Mouse (Mus musculus): Measurements from ENCODE around the gene Mst1r.

Mst1r gene

DNA sequence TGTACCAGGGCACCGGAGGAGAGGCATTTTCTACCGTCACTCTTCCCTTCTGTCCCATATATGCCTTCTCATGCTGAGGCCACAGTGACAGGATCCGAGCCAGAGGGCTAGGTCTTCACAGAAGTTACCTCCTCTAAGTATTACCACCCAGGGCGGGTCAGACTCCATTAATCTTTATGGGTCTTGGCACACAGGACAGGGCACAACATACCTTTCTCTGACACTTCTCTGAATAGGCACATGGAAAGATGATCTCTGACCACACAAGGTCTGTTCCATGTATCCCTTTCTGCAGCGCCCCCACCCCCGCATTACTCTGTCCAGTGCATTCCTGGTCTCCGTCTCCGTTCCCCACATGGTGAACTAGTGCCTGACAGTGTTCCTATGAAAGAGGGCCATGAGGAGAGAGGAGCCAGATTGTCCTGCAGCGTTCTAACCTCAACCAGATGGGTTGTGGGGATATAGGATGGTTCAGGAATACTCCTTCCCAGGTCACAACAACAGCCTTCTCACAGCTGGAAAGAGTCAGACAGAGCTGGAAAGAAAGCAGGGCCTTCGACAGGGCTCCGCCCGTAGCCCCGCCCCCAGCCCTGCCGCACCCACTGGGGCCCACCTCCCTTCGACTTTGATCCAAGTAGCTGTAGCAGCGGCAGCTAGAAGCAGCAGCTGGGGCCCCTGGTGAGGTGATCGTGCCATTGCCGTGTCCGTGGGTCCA is at the start of gene Mst1r:
Gene Mst1r, plus strand, starts transcription at position 622 of the 715 bp plus-strand sequence.
- DNase-seq (ENCODE audit: low spot score): peak; percentile 90

DNA sequence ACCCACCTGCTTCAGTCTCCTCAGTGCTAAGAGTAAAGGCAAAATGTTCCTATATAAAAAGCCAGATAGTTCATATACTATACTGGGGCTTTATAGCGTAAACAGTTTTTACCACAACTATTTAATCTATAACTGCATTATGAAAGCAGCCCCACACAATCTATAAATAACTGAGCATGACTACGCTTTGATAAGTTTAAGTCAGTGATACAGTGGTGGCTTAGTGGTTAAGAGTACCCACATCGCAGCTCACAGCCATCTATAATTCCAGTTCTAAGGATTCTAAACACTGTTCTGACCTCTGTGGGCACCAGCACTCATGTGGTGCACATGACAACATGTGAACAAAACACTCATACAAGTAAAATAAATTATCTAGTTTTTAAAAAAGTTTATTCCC is 48.3 kb upstream of the Mst1r start:
- no peak for DNase-seq (ENCODE audit: low spot score)

DNA sequence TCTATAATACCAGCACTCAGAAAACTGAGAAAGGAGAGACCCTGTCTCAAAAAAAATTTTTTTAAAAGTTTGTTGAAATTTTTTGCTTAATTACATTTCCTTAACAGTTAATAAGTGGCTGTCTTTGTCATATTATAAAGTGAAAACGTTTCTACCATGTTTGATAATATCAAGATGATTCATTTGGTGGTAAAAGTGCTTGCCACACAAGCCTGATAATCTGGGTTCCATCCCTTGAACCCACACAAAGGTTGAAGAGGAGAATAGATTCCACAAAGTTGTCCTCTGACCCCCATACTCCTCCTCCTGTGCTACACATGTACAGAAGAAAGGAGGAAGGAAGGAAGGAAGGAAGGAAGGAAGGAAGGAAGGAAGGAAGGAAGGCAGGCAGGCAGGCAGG is 42.2 kb upstream of the Mst1r start:
- DNase-seq (ENCODE audit: low spot score): no peak

DNA sequence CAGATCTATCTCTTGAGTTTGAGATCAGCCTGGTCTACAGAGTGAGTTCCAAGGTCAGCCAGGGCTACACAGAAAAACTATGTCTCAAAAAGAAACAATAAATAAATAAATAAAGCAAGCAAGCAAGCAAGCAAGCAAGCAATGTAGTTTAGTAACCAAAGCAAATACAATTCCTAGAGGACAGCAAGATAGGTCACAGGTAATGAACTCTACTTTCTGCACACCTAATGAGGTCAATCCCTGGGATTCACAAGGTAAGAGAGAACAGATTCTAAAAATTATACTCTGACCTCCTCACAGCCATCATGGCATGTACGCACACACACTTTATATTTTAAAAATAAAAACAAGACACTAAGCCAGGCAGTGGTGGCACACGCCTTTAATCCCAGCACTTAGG is 40.6 kb upstream of the Mst1r start:
- DNase-seq (ENCODE audit: low spot score): no peak

DNA sequence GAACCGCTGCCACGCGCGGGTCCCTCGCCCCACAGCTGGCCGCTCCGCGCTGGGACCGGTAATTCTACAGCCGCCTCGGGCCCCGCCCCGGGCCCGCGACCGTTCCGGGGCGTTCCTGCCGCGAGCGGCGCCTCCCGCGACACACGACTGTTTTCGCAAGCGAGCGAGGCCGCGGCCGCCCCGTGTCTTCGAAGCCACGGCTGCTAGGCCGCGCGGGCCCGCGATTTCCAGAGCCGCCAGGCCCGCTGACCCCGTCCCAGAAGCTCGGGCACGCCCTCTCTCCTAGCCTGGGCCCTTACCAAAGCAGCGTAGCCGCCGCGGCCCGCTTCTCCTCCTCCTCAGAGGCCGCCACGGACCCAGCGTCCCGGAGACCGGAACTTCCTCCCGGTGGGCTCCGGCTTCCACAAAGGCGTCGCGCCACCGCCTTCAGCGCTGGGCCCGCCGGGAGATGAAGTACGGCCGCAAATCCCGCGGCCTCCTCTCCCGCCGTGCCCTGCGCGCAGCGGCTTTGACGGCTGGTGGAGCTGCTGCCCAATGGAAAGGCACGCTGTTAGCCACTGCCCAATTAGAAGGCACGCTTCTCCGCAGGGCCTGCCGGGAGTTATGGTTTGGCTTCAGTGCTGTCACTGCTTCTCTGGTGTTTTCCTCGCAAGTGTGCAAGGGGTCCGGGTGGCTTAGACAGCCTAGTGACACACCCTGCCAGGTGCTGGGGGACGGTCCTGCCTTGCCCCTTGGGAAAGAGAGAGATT is 34.1 kb upstream of the Mst1r start:
- peak; percentile 93 for DNase-seq (ENCODE audit: low spot score)

DNA sequence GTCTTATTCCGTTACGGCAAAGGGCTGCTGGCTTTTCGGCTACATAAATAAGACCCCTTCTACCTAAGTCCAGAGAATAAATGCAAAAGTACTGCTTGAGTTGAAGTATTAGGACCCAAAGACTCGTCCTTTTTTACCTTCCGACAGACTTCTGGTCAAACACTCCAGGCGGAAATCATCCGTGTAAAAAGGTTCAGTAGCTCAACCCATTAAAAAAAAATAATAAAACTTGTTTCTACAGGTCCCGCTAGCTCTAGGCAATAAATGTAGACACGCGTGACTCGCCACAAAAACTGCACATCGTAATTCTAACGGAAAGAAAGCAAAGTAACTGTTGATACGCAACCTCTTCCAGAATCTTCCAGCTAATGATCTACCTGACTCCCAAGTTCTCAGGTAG is 33.5 kb upstream of the Mst1r start, which contains the start of gene Rbm6:
Gene Rbm6, minus strand, starts transcription at position 101 of the 400 bp plus-strand sequence.
- no peak for DNase-seq (ENCODE audit: low spot score)

DNA sequence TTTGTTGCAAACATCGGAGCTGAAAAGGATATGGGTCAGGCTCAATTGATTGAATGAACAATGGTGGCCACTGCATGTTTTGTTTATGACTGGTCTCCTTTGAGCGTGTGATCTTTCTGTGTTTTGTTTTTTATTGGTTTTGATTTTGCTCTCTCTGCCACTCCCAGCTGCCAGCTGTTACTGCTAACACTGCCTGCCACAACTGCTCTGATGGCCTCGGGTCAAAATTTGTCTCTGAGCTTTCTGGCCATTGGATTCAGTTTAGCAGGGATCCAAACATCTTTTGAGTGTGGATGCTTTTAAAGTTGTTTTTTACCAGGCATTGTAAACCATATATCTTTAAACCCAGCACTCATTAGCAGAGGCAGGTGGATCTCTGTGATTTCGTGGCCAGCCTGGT is 26.3 kb upstream of the Mst1r start:
- no peak for DNase-seq (ENCODE audit: low spot score)

DNA sequence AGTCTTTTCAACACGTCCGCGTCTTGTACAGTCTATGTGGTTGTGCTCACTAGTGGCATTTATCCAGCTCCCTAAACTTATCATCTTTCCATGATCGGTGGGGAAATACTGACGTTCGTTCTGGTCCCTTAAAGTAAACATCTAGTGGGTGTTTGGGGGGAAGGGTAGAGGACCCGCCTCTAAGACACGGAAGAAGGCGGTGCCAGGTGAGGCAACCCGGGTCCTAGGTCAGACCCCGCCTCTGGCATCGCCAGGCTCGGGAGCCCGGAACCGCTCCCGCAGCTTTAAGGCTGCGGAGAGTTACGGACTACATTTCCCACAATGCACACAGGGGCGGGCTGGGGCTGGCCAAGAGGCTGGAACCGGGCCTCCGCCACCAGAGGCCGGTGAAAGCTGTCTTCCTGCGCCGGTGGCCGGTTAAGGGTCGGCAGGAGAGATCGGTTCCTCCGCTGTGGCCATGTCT is 18.8 kb upstream of the Mst1r start, which contains the start of gene Mon1a:
Gene Mon1a, plus strand, starts transcription at position 348 of the 463 bp plus-strand sequence.
- DNase-seq (ENCODE audit: low spot score): peak; percentile 89

DNA sequence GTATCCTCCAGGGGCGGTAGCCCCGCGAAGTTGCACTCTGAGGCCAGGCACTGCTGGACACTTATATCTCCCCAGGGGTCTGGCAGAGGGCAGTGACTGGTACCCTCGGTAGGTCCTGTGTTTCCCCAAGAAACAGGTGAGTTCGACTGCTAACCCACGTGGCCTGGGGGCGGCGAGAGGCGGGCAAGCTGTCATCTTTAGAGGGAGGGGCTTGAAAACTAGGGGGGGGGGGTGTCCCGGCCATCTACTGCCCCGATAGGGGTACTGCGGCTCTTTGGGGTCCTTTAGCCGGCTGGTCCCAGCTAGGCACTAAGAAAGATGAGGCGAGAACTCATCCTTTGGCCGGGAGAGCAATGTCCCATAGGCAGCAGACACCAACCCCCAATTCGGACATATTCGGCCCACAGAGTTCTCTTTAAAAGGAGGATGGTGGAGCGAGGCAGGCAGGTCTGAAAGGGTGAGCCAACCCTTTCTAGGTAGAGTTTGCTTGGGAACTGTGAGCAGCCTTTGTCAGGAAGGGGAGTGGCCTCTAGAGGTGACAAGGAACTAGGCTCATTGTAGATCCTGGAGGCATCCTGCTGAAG is 18.3 kb upstream of the Mst1r start:
- peak; percentile 24 for DNase-seq (ENCODE audit: low spot score)

DNA sequence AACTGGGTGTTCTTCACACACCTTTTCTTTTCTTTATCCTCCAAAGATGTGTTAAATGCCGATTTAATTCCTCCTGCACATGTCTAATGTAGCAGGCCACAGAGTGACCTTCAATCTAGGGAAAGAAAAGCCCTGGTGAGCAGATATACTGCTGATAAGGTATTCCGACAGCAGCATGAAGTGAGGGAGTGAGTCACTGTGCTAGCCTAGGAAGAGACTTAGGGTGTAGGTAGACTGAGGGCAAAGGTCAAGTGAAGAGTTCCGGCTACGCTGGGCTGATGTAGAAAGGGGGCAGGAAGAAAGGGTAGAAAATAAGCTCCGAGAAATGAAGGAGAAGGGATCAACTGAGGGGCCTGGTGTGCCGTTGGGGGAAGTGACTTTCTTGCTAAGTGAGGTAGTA is 16.4 kb upstream of the Mst1r start:
- no peak for DNase-seq (ENCODE audit: low spot score)

DNA sequence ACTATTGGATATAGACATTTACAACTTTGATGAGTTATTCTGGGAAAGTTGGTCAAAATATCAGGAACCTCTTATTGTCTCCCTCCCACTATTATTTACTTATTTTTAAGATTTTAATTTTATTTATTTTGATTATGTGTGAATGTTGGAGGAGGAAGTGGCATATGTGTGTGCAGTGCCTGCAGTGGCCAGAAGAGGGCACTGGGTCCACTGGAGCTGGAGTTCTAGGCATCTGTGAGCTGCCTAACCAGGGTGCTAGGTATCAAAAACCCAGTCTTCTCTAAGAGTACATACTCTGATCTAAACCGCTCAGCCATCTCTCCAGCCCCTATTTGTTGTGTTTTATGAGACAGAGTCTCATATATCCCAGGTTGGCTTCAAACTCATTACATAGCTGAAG is 15.7 kb upstream of the Mst1r start:
- DNase-seq (ENCODE audit: low spot score): no peak

DNA sequence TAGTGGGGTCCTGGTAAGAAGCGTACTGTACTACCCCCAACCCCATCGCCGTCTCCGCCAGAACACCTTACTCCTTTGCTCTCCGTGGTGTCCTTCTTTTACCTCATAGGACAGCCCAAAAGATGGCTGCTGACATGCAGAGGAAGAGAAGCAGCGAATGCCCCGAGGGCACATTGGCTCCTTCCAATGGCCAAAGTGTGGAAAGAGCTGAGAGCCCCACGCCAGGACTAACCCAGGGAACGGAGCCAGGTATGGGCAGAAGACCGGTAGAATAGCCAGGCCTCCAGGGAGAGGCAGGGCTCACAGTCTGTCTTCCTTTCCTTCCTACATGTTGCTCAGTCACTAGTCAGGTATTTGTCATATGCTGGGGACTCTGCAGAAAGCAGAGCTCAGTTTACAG is 8.1 kb upstream of the Mst1r start:
- DNase-seq (ENCODE audit: low spot score): no peak

DNA sequence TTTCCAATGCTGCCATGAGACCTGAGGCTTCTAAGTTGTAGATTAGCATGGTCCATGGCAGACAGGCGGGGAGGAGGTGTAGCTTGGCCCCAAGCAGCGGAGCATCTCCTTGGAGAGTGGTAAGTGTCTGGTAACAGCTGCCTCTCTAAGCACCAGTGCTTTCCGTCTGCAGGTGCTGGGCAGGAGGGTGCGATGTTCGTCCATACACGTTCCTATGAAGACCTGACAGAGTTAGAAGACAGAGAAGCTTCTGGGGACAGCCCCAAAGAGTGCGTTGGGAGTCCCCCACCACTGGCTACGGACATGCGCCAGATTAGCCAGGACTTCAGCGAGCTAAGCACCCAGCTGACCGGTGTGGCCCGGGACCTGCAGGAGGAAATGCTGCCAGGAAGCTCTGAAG is 6.8 kb upstream of the Mst1r start:
- DNase-seq (ENCODE audit: low spot score): no peak

DNA sequence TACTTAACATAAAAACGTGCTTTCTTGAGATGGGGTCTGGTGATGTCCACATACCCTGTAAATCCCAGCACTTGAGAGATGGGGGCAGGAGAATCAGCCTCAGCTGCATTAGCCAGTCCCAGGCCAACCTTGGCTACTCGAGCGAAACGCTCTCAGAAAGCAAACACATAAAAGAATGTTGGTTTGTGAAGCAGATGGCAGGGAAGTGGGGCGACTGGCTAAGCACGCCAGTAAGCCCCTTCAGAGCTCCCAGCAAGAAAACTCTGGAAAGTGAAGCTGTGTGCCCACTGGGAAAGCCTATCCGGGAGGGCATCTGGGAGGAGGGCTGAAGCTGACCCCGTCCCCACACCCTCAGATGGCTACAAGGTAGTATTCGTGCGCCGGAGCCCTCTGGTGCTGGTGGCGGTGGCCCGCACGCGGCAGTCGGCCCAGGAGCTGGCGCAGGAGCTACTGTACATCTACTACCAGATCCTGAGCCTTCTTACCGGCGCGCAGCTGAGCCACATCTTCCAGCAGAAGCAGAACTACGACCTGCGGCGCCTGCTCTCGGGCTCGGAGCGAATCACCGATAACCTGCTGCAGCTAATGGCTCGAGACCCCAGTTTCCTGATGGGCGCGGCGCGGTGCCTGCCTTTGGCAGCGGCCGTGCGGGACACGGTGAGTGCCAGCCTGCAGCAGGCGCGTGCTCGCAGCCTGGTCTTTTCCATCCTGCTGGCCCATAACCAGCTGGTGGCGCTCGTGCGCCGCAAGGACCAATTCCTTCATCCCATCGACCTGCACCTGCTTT is 5.6 kb upstream of the Mst1r start:
- DNase-seq (ENCODE audit: low spot score): peak; percentile 66

DNA sequence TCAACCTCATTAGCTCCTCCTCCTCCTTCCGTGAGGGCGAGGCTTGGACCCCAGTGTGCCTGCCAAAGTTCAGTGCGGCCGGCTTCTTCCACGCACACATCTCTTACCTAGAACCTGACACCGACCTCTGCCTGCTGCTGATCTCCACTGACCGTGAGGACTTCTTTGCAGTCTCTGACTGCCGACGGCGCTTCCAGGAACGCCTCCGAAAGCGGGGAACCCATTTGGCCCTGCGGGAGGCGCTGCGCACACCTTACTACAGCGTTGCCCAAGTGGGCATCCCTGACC is 5.1 kb upstream of the Mst1r start:
- no peak for DNase-seq (ENCODE audit: low spot score)

DNA sequence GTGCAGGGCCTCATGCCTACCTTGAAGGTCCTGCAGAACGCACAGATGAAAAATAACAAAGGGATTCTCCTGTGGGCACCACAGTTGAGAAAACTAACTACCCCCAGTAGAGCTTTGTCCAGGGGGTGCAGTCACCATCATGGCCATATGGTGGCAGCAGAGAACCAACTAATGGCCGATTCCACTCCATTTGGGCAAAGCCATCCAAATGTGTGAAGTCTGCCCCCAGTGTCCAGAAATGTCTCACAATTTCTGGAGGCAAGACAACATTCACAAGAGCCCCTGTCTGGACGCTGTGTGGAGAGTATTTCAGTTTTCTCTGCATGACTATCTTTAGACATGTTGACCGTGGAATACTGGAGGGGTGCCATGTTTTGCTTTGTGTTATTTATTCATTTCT is 1.9 kb upstream of the Mst1r start:
- DNase-seq (ENCODE audit: low spot score): peak; percentile 88

DNA sequence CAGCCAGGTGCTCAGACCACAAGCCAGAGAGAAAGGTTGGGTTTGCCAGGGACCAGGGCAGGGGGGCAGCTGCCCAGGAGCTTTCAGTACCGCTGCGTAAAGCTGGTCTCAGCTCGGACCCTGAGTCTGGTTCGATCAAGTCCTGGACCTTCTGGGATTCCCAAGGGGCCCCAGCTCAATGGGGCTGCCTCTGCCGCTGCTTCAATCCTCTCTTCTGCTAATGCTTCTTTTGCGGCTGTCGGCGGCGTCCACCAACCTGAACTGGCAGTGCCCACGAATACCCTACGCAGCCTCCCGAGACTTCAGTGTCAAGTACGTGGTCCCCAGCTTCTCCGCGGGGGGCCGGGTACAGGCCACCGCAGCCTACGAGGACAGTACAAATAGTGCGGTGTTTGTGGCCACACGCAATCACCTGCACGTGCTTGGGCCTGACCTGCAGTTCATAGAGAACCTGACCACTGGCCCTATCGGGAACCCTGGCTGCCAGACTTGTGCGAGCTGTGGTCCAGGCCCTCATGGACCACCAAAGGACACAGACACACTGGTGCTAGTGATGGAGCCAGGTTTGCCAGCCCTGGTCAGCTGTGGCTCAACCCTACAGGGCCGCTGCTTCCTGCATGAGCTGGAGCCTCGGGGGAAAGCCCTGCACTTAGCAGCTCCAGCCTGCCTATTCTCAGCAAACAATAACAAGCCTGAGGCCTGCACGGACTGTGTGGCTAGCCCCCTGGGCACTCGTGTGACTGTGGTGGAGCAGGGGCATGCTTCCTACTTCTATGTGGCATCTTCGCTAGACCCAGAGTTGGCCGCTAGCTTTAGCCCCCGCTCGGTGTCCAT is 511 bp downstream of the Mst1r start:
- no peak for DNase-seq (ENCODE audit: low spot score)

DNA sequence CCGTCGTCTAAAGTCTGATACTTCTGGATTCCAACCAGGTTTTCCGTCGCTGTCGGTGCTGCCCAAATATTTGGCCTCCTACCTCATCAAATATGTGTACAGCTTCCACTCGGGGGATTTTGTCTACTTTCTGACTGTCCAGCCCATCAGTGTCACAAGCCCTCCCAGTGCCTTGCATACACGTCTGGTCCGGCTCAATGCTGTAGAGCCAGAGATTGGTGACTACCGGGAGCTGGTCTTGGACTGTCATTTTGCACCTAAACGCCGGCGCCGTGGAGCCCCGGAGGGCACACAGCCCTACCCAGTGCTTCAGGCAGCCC is 1.1 kb downstream of the Mst1r start:
- peak; percentile 27 for DNase-seq (ENCODE audit: low spot score)

DNA sequence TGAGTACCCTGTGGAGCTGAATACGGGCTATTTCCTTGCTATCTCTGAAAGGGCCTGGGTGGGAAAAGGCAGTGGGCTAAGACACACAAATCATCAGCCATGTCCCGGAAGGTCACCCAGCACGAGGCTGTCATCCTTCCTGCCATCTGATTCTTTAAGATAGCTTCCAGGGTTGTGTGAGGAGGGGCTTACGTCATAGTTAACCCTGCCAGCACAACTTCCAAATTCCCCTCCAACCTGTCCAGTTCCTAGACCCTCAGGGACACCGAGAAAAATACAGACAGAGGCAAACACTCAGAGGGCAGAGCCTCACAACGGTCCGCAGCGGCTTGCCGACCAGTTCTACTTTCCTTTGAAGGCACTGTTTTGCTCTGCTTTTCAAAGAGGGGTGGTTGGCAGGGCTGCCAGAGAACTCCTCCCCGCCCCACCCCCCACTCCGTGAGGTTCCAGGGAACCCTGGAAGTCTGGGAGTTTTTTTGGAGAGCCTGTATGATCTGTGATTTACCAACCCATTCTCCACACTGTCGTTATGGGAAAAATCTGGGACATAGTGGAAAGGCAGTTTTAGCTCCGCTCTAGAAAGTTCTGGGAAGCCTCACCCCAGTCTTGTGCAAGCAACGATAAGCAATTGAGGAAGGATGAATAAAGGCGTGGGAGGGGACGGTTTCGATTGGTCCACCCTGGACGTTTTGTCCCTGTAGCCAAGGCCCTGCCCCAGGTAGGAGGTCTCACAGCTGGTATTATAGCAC is 1.9 kb downstream of the Mst1r start:
- peak; percentile 76 for DNase-seq (ENCODE audit: low spot score)

DNA sequence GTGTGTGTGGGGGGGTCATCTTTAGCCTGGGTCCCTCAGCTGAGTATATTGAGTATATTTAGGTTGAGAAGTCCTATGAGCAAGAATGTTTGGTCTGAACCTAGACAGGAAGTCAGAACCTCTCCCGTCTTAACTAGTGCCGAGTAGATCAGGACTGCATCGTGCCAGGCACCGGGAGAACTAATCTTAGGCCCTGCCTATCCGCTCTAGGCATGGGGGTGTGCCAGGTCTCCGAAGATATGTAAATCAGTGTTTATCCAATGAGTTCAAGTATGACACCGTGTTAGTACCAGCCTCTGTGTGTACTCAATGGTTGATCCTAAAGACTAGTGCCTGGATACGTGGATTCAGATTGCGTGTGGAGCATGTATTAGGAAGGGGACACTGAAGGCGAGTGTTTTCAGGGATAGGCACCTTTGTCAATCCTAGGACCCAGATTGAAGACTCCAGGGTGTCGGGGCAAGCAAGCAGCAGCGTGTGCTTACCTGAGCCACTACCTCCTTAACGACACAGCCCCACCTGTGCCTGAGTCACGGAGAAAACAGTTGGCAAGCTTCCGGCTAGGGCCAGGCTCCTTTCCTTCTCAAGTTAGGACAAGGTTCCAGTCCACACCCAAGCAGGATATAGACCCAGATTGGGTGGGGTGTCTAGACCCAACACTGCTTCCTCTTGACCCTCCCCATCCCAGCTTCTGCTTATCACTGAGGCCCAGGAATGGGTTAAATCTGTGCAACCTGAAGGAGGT is 3.5 kb downstream of the Mst1r start:
- peak; percentile 86 for DNase-seq (ENCODE audit: low spot score)
